Mouse (Mus musculus) embryonic fibroblast, embryonic 13.5 days (primary cell): ENCODE data around the gene Ptprj.

Source experiments
- CTCF ChIP-seq: IDR thresholded peaks from 2 replicates; pipeline ENCODE4 v1.5.1; 2011; ENCODE audit warnings: mild to moderate bottlenecking, control low read depth, low read length, moderate library complexity, borderline replicate concordance; ENCODE audit not compliant: insufficient read depth
- POLR2A ChIP-seq: IDR thresholded peaks from 2 replicates; pipeline ENCODE4 v1.6.1; 2011; ENCODE audit warnings: low read depth, mild to moderate bottlenecking, control low read depth, low read length, moderate library complexity

DNA sequence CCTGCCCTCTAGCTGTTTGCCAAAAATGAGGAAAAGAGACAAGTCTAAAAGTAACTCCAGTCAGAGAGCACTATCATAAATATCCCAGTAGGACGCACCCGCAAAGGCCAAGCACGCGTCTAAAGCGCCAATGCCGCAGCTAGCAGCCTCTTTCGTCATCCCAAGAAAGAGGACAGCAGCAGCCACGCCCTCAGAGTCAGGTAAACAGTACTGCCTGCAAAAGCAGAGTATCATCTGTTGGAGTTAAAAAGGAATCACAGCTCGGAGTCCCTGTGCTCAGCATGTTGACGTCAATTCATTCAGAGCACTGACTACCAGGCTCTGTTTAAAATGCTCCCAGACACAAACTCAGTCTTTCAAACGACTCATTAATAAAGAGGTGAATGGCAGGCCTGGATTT is 104.1 kb downstream of the Ptprj start:
- no peak for TF ChIP-seq CTCF
- no peak for TF ChIP-seq POLR2A
